Mouse (Mus musculus) cortical plate, adult 2 months (tissue): ENCODE data around the gene Ranbp9.

Experiments used
- CTCF ChIP-seq: fragments of 200-500 bp; IDR thresholded peaks from 2 replicates; pipeline ENCODE4 v1.5.1; 2011; ENCODE audit warnings: mild to moderate bottlenecking, control low read depth, low read length; ENCODE audit not compliant: insufficient read depth; ENCODE audit errors: extremely low read depth
- POLR2A ChIP-seq: fragments of 200-500 bp; IDR thresholded peaks from 2 replicates; pipeline ENCODE4 v1.6.1; 2011; ENCODE audit warnings: mild to moderate bottlenecking, low read length, control low read depth; ENCODE audit not compliant: insufficient read depth; ENCODE audit errors: extremely low read depth

- no peak for TF ChIP-seq CTCF
- TF ChIP-seq POLR2A = no peak
These were observed 37.4 kb downstream of the Ranbp9 start for GRCm38 (mm10) chr13:43443706-43444105.
